Mouse (Mus musculus): ENCODE measurements at regions not wholly inside any gene's neighbourhood (a gene's known extent, or its start where the extent isn't known, plus 50 kb on each side); places are given as distances from the start of the nearest gene placed in this dataset.

DNA sequence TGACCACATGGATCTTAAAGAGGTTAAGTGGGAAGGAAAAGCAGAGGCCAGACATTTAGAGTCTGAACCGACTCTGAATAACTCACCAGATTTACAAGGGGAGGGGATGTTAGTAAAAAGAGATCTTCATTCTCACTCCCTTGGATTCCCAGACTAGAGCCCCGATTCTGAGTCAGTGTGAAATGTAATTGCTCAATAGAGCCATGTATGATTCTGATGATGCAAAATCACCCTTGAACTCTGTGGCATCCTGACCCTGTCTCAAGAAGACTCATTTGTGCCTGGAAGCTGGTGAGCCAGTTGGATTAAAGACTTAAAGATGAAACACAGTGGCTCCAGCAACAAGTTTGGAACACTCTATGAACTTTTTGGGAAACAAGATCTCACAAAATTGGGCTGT is 210.2 kb upstream of the 1810046K07Rik start:
- no peak overlapping the region for H3K27ac ChIP-seq
- H3K9ac ChIP-seq (replicated peaks), result no peak overlapping the region
- no peak overlapping the region for H3K4me2 ChIP-seq (replicated peaks)
- WGBS, result 80% methylated on average over 2 of the region's 2 CpGs
- H3K27me3 ChIP-seq, result no peaks in the 10 kb centered on the region
- no peaks in the 10 kb centered on the region for H3K4me1 ChIP-seq (replicated peaks)
- no peak for ATAC-seq
- H3K4me3 ChIP-seq (replicated peaks), result no peak overlapping the region
- no peaks in the 10 kb centered on the region for H3K9me3 ChIP-seq
- H3K36me3 ChIP-seq, result no peaks in the 10 kb centered on the region

DNA sequence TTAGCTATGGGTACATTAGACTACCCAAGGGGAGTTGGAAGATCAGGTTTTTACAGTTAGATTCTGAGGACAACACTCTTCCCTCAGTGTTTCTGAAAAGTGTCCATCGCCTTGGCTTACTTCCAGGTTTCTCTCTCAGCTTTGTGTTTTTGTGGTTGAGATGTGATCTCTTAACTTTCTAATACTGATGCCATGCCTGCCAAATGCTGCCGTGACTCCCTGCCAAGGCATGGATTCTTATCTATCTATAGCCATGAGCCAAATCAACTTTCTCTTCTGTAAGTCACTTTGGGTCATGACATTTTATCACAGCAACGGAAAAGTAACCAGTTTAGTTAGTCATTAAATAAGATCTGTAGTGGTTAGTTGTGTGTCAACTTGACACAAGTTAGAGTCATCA is 213.2 kb upstream of the 1810046K07Rik start:
- WGBS, result 94% methylated on average over 3 of the region's 3 CpGs
- ATAC-seq, result no peak
- Histone ChIP-seq H3K36me3 (no peaks in the 10 kb centered on the region), H3K9me3 (no peaks in the 10 kb centered on the region), H3K4me1 (replicated peaks) (no peaks in the 10 kb centered on the region), H3K4me3 (replicated peaks) (no peak overlapping the region), H3K9ac (replicated peaks) (no peak overlapping the region), H3K4me2 (replicated peaks) (no peak overlapping the region), H3K27ac (no peak overlapping the region), H3K27me3 (no peaks in the 10 kb centered on the region)

DNA sequence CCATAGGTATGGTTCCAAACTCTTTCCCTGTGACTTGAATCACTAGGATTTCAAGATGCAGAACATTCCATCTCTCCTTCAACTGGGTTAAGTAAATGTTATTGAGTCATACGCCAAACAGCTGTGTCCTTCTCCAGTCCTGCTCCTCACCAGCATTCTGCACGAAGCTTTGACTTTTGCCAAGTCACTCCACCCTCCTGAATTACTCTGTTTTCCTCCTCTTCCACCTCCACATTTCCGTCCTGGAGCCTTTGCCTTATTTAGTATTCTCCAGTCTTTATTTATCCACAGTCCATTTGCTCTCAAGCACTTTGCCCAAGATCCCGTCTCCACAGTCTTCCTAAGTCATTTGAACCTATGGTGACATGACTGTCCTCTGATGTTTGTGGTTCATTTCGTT is 193.1 kb upstream of the Arhgap20 start:
- Histone ChIP-seq H3K27ac (no peak overlapping the region), H3K4me2 (replicated peaks) (no peak overlapping the region), H3K9me3 (no peaks in the 10 kb centered on the region), H3K36me3 (no peaks in the 10 kb centered on the region), H3K9ac (replicated peaks) (no peak overlapping the region), H3K27me3 (no peaks in the 10 kb centered on the region), H3K4me1 (replicated peaks) (no peaks in the 10 kb centered on the region), H3K4me3 (replicated peaks) (no peak overlapping the region)
- ATAC-seq, result no peak
- WGBS, result 85% methylated on average over 5 of the region's 5 CpGs

DNA sequence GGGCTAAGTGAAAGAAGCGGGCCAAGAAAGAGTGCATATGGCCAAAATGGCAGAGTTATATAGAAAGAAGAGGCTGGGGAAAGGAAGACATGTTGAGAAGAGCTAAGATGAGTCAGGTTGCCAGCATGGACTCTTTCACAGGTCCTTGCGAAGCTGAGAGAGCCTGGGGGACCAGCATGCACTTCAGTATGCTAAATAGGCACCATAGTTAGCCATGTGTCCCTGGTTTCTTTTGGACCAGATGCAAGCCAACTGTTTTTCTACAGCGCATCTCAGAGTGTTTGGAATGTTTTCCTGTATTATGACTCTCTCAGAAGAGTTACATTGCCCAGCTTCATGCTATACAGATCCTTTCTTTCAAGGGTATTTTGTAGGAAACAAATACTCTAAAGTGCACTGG is 183.5 kb upstream of the Arhgap20 start:
- no peaks in the 10 kb centered on the region for H3K9me3 ChIP-seq
- WGBS, result 93% methylated on average over 3 of the region's 3 CpGs
- H3K4me1 ChIP-seq (replicated peaks), result no peaks in the 10 kb centered on the region
- no peak overlapping the region for H3K9ac ChIP-seq (replicated peaks)
- no peak for ATAC-seq
- H3K27ac ChIP-seq, result no peak overlapping the region
- H3K4me3 ChIP-seq (replicated peaks), result no peak overlapping the region
- no peak overlapping the region for H3K4me2 ChIP-seq (replicated peaks)
- no peaks in the 10 kb centered on the region for H3K27me3 ChIP-seq
- no peaks in the 10 kb centered on the region for H3K36me3 ChIP-seq

DNA sequence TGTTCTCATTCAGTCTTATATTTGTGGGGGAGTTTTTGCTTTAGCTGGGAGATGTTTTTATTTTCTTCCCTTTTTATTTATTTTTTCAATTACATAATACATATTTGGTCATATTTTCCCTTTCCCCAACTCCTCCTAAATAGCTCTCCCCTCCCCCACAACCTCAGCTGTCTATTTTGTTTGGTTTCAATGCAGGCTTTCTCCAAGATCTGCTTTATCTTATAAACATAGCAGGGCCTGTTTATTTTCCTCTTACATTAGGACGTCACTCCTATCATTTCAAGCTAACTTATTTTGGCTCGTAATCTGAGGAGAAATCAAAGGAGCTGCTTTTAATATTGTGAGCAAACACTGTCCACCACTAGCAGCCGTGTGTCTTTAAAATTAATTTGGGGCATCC is 171.4 kb upstream of the Arhgap20 start:
- Histone ChIP-seq H3K27ac (no peak overlapping the region), H3K27me3 (no peaks in the 10 kb centered on the region), H3K9me3 (no peaks in the 10 kb centered on the region), H3K4me2 (replicated peaks) (no peak overlapping the region), H3K4me3 (replicated peaks) (no peak overlapping the region), H3K36me3 (no peaks in the 10 kb centered on the region), H3K9ac (replicated peaks) (no peak overlapping the region), H3K4me1 (replicated peaks) (no peaks in the 10 kb centered on the region)
- WGBS, result 73% methylated on average over 3 of the region's 3 CpGs
- no peak for ATAC-seq

DNA sequence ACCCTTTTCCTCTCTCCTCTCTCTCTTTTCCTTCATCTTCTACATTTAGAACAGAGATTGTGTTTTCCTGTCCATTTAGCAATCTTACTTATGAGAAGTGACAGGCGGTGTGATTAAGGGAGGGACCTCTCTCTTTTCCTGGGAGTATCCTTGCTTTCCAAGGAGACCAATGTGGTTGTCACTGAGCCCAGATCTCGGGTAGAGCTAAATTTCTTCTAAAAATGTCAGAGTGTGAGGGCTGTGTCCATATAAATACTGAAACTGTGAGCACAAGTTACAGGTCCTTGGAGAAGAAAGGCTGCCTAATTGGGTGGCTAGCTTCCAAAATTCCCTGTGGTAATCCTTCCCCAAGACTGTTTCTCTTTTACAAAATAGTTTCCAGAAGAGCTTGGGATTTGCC is 166.4 kb upstream of the Arhgap20 start:
- H3K27me3 ChIP-seq, result no peaks in the 10 kb centered on the region
- no peaks in the 10 kb centered on the region for H3K36me3 ChIP-seq
- no peak overlapping the region for H3K4me2 ChIP-seq (replicated peaks)
- H3K9ac ChIP-seq (replicated peaks), result no peak overlapping the region
- ATAC-seq, result no peak
- WGBS, result 70% methylated on average over 2 of the region's 2 CpGs
- H3K4me1 ChIP-seq (replicated peaks), result no peaks in the 10 kb centered on the region
- no peak overlapping the region for H3K27ac ChIP-seq
- H3K4me3 ChIP-seq (replicated peaks), result no peak overlapping the region
- H3K9me3 ChIP-seq, result no peaks in the 10 kb centered on the region

DNA sequence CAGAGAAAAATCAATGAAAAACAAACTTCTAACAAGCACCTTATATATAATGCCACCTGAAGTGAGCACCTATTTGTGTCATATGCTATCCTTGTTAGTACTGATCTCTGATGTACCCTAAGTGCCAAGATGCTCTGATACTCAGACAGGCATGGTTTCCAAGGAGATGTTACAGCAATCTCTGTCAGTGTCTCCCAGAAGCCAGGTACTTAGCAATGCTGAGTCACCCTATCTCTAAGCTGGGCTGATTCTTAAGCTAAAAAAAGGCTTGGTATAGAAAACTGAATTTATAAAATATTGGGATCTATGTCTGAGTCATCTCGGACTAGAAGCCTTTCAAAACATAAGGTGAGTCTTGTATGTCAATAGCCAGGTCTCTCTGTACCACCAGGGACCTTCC is 157.0 kb upstream of the Arhgap20 start:
- H3K27me3 ChIP-seq, result no peaks in the 10 kb centered on the region
- no peak overlapping the region for H3K27ac ChIP-seq
- H3K9me3 ChIP-seq, result no peaks in the 10 kb centered on the region
- WGBS, result 84% methylated on average over 1 of the region's 1 CpGs
- H3K4me3 ChIP-seq (replicated peaks), result no peak overlapping the region
- H3K36me3 ChIP-seq, result no peaks in the 10 kb centered on the region
- no peaks in the 10 kb centered on the region for H3K4me1 ChIP-seq (replicated peaks)
- no peak overlapping the region for H3K9ac ChIP-seq (replicated peaks)
- no peak overlapping the region for H3K4me2 ChIP-seq (replicated peaks)
- no peak for ATAC-seq

DNA sequence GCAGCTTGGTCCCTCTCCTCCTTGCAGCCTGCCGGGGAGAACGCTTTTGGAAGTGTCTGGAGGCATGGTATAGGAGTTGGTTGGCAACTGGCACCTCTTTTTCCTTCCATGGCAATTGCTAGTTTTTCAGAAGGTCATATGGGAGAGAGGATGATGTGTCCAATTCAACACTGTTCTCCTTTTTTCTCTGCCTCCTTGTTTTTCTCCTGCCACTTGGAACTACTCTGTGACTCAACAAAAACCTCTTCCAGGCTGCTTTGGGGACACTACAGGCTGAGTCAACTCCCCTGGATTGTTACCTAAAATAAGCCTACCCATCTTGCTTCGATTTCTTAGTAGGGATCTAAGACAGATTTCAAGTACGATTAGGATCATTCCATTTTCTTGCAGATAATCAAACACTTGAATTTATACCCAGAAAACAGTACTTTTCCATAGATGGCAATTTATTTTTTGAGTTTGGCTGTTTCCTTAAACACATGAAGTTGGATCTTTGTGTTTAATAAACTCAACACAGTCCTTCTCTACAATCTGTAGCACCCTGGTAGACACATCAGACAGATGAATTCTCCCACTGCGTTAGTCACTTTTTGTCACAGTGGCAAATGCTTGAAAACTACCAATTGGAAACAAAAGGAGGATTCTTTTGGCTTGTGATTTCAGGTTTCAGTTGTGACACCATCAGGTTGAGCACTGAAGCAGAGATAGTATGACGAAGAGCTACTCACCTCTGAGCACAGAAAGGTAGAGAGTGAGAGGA is 156.3 kb upstream of the Arhgap20 start:
- Histone ChIP-seq H3K4me1 (replicated peaks) (no peaks in the 10 kb centered on the region), H3K27ac (no peak overlapping the region), H3K36me3 (no peaks in the 10 kb centered on the region), H3K9ac (replicated peaks) (no peak overlapping the region), H3K9me3 (no peaks in the 10 kb centered on the region), H3K27me3 (no peaks in the 10 kb centered on the region), H3K4me2 (replicated peaks) (no peak overlapping the region), H3K4me3 (replicated peaks) (no peak overlapping the region)
- ATAC-seq, result no peak
- 95% methylated on average over 6 of the region's 6 CpGs for WGBS

DNA sequence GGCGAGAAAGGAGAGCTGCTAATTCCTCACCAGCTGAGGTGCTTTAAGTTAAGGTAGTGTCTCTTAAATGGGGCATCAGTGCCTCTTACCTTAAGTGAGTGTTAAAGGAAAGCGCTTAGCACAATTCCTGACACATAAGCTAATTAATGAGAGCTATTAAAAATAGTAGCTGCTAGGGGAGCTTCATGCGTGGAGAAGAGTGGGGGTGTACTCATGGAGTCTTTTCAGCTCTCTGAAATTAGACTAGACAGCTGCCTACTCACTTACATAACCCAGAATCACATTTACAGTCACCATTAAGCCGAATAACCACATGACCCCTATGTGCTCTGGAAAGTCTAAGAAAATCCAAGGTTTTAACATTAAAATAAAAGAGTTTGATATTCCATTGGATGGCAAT is 139.0 kb upstream of the Arhgap20 start:
- Histone ChIP-seq H3K9ac (replicated peaks) (no peak overlapping the region), H3K4me2 (replicated peaks) (no peak overlapping the region), H3K27me3 (no peaks in the 10 kb centered on the region), H3K4me1 (replicated peaks) (no peaks in the 10 kb centered on the region), H3K9me3 (no peaks in the 10 kb centered on the region), H3K4me3 (replicated peaks) (no peak overlapping the region), H3K27ac (no peak overlapping the region), H3K36me3 (no peaks in the 10 kb centered on the region)
- ATAC-seq, result no peak
- 91% methylated on average over 4 of the region's 4 CpGs for WGBS

DNA sequence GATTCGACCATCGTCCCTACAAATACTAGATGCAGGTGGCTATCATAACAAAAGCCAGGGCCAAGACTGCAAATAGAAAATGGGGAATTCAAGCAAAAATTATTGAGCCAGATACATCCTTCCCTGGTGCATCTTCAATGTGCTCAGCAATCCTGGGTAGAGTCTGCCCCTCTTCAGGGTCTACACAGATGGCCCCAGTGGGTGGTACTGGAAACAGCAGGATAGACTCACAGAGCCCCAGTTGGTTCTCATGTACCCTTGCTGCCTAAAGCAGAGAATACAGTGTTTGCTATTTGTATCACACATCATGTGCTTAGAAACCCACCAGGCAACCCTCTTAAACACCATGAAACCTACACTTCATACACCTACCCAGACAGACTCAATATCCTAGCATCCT is 129.0 kb upstream of the Arhgap20 start:
- H3K4me1 ChIP-seq (replicated peaks), result peaks cover 6% of the 10 kb centered on the region; the same call in 1 of the 2 replicates
- H3K27ac ChIP-seq, result peak overlapping the region; percentile 15
- no peaks in the 10 kb centered on the region for H3K9me3 ChIP-seq
- no peaks in the 10 kb centered on the region for H3K36me3 ChIP-seq
- 83% methylated on average over 2 of the region's 2 CpGs for WGBS
- no peak overlapping the region for H3K4me2 ChIP-seq (replicated peaks)
- no peak overlapping the region for H3K4me3 ChIP-seq (replicated peaks)
- no peaks in the 10 kb centered on the region for H3K27me3 ChIP-seq
- ATAC-seq, result no peak
- H3K9ac ChIP-seq (replicated peaks), result no peak overlapping the region

DNA sequence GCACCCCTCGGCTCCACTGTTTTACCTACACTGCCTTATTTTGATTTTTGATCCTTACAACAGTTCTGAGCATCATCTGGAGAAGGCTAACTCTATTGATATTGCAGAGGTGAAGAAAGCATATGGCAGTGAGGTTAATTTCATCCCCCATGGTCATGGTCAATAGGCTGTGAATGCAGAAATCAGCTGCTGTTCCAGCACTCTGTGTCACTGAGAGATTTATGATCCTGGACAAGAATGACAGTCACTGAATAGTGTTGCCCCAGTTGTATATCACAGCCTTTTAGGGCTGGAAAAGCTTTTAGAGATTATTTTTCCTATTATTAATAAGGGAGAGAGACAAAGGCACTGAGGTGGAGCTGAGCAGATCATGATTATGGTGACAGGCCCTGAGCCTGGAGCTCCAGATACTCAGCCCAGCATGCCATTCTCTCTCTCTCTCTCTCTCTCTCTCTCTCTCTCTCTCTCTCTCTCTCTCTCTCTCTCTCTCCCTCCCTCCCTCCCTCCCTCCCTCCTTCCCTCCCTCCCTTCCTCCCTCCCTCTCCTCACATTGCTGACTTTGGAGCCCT is 128.5 kb upstream of the Arhgap20 start:
- Histone ChIP-seq H3K27ac (peak overlapping the region; percentile 15), H3K9ac (replicated peaks) (no peak overlapping the region), H3K27me3 (no peaks in the 10 kb centered on the region), H3K4me3 (replicated peaks) (no peak overlapping the region), H3K9me3 (no peaks in the 10 kb centered on the region), H3K36me3 (no peaks in the 10 kb centered on the region), H3K4me2 (replicated peaks) (no peak overlapping the region), H3K4me1 (replicated peaks) (peaks cover 6% of the 10 kb centered on the region; the same call in 1 of the 2 replicates)
- ATAC-seq, result no peak
- 74% methylated on average over 1 of the region's 1 CpGs for WGBS

DNA sequence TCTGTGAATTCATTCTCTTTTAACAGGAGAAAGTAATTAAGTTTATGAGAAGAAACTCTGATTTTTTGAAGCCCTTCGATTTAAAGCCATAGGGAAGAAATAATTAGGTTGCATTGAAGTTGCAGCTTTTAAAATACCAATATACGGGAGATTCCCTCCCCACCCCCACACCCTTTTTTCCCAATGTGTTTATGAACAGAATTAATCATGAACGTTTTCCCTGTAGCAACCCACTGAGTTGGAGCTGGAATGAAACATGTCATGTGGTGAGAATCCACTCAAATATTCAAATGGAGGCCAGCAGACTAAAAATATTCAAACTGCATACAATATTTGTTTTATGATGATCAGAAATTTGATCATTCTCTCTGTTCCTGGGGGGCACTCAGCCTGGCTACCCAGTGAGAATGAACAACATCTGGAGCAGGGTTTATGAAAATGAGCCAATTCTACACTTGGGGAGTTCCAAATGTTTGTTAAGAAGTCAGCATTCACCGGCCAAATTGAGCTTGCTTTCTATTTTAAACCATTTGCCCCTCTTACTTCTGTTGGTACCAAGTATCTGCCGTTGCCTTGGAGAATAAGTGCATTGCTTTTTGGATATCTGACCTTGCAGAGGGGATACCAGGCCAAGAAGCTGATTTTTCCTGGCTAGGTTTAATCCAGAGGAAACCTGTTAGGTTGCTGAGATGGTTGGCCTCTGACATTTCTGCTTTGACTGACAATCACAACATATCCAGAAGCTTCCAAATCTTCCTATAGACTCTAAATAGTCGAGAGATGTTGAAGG is 127.8 kb upstream of the Arhgap20 start:
- Histone ChIP-seq H3K27me3 (no peaks in the 10 kb centered on the region), H3K9me3 (no peaks in the 10 kb centered on the region), H3K36me3 (no peaks in the 10 kb centered on the region), H3K27ac (0 out of 2 replicates have a peak overlapping the region, but pooled peaks have one; percentile 14), H3K4me3 (replicated peaks) (no peak overlapping the region), H3K4me2 (replicated peaks) (no peak overlapping the region), H3K9ac (replicated peaks) (no peak overlapping the region), H3K4me1 (replicated peaks) (peaks cover 6% of the 10 kb centered on the region; the same call in 1 of the 2 replicates)
- WGBS, result 57% methylated on average over 6 of the region's 6 CpGs
- no peak for ATAC-seq
